Mouse (Mus musculus): ENCODE data around the gene Ppp1r15a.
"Not testable (repeated sequence)": the region's sequence is repeated elsewhere in the genome, so short reads cannot be mapped to it uniquely, and the experiment has no call there.

The Ppp1r15a gene

DNA sequence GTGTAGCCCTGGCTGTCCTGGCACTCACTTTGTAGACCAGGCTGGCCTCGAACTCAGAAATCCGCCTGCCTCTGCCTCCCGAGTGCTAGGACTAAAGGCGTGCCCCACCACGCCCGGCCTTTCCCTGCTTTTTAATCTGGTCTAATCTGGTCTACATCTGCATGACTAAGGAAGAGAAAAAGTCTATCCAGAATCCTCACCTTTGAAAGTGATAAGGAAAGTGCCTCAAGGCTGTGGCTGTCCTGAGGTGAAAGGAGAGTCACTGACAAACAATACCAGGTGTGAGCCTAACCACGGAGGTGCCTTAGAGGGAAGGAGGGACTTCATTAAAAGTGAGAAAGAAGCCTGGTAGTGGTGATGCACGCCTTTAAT, 25.4 kb upstream of the Ppp1r15a start:
- in situ Hi-C loops (cut with MboI, MseI) = no loop called here

DNA sequence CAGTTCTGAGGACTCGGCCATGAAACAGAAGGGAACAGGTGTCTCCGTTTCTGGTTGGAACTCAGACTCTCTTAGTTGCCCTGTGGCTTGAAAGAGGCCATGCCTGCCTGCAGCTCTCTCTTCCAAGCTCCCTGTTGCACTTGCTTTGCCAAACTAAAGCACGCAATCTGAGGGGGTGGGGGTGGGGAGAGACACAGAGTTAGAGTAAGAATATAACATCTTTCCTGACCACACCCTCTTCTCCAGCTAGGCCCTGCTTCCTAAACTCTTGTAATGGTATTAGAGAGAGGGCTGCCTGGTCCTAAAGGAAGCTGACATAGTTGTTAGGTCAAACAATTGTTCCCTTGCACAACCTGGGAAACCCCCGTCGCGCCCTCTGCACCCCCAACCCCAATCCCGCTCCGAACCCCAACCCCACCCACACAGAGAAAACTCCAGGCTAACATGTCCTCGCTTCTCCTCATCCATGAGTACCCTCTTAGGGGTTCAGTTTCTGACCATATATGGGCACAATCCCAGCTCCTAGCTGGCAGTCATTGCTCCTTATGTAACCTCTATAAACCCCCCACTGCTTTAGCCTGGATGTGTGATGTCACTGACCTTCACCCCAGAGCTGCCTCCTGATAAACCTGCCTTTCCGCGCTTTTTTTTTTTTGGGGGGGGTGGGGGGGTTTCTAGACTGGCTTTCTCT, 24.9 kb upstream of the Ppp1r15a start:
- in situ Hi-C loops (cut with MboI, MseI) = no loop called here

DNA sequence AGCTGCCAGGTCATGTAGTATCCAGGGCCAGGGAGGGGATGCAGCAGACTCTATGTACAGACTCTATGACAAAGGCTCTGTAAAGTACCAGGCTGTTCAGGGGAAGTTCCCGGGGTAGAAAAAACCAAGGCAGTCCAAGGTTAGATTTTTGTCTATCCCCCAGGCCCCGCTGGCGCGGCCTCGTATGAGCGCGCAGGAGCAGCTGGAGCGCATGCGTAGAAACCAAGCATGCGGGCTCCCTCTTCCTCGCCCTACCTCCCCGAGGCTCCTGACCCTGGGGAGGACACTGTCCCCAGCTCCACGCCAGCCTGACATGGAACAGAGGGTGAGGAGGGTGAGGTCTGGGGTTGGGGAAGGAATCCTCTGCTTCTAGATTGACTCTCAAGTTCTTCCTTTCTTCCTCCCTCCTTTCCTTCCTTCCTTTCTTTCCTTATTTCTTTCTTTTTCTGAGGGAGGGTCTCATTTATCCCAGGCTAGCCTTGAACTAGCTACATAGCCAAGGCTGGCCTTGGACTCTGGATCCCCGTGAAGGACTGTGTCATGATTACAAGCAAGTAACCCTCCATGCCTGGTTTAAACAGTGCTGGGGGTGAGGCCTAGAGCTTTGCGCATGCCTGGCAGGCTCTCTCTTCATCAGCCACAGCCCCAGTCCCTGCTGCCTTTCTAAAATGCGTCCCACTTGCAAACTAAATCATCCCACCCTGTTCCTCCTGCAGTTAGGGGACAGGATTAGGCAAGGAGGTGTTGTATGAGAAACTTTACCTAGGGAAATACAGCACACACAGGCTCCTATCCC, 23.8 kb upstream of the Ppp1r15a start:
- in situ Hi-C loops (cut with MboI, MseI) = no loop called here

DNA sequence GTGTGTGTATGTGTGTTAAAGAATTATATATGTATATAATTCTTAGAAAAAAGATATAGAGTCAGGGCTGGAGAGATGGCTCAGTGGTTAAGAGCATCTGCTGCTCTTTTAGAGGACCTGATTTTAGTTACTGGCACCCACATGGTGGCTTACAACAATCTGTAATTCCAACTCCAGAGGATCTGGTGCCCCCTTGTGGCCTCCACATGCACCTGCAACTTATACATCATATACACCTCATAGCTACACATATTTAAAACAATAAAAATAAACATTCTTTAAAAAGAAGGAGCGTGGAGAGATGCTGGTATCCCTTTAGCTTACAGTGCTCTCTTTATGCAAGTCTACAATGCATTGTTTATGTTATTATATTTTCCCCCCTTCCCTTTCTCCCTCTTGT, 18.5 kb upstream of the Ppp1r15a start:
- in situ Hi-C loops (cut with MboI, MseI) = no loop called here

DNA sequence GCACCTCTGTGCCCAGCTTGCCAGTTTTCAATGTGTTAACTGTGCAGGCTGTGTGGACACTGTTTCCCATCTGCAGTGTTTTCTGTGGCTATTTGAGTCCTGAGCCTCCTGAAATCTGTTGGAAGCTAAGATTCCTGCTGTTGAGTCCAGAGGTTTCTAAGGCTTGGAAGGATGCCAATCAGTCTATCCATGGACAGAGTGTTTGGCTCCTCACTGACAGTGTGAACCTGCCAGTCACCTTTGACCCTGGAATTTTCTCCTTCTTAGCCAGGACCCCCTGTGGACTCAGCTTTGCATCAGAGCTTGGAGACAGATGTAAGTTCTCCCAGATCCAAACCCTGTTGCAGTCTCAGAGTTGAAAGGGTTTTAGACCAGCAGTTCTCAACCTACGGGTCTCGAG, 14.1 kb upstream of the Ppp1r15a start:
- in situ Hi-C loops (cut with MboI, MseI) = no loop called here

DNA sequence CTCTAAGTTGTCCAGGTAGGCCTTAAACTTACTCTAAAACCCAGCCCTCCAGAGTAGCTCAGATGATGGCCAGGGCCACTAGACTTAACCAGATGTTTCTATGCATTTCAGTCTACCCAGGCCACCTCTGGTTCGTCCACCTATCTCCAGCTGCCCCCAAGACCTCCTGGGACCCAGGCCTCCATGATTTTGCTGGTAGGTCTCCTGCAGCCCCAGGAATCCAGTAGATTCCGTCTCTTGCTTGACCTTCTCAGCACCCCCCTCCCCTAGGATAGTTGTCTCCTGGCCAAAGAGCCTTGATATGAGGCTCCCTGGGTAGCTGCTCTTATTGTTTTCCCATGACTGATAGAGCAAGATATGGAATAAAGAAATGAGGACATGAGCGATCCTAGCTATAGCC, 13.0 kb upstream of the Ppp1r15a start:
- in situ Hi-C loops (cut with MboI, MseI) = no loop called here

DNA sequence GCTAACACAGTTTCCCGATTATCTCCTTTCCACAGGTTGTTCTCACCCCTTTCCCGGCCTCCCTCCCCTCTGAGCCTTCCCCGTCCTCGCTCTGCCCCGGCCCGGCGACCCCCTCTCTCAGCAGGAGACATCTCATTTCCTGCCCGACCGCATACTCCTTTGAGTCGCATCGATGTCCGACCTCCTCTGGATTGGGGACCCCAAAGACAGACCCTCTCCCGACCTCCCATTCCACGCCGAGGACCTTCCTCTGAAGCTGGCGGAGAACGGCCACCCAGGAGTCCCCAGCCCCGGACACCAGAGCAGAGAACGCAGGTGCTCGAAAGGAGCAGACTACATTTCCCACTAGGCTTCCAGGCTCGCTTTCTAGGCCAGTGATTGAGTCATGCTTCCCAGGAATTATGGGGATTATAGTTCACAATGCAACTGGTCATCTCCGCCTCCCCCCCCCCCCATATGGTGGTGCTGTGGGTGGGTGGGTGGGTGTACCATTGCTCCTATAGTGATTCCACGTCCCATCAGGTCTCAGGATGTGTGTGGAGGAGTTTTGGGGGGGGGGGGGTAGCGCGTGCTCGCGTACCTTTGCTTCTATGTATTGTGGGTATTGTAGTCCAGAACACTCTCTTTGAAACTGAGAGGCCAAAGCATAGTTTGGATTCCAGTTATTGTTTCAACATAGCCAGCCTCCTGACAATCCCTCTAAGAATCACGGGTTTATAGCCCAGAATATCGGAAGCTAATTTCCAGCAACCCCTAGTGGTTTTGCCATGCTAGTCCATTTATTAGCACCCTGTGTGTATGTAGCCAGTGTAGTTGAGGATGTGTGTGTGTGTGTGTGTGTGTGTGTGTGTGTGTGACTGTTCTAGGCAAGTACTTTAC, 12.3 kb upstream of the Ppp1r15a start:
- in situ Hi-C loops (cut with MboI, MseI) = no loop called here

DNA sequence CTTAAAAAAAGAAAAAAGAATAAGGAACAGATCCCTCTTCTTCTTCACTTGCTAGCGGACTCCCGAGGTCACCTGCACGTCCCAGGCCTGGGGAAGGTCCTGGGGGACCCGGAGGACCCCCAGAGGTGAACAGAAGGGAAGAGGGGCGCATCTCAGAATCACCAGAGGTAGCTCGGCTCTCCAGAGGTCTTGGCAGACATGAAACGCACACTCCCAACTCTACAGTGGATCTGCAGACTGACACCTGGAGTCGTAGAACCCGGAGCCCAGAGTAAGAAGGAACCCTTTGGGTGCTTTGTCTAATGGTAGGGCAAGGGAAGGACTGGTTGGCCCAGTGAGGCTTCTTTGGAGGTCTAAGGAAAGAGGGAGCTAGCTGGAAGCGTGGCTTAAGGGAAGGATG, 11.5 kb upstream of the Ppp1r15a start:
- in situ Hi-C loops (cut with MboI, MseI) = no loop called here

DNA sequence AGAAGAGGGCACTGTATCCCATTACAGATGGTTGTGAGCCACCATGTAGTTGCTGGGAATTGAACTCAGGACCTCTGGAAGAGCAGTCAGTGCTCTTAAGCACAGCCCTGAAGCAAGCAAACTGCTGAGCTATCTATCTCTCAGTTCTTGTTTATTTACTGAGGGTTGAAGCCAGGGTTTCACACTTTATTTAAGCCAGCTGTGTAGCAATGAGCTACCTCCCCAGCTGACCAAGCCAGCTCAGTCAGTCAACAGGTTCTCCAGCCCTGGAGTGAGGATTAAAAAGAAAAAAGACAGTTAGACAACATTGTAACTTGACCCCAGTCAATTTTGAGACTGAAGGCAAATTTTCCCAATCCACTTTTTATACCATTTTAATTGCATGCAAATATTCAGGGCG, 9.6 kb upstream of the Ppp1r15a start:
- in situ Hi-C loops (cut with MboI, MseI) = no loop called here

DNA sequence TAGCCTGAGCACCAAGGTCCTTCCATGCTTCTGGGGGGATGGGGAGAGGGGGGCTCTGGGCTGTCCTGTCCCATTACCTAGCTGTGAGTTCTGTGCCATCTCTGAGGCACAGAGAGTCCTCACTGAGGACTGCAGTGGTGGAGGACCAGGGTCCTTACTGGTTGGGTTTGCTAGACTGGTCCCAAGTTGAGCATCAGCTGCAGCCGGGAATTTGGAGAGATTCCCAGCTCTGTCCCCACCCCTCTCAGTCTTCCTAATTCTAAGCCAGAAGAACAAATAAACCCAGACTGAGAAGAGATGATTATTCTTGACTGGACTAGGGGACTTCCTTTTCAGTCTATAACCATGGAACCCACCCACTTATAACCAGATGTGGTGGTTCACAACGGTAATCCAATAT, 4.6 kb upstream of the Ppp1r15a start:
- in situ Hi-C loops (cut with MboI, MseI) = no loop called here

DNA sequence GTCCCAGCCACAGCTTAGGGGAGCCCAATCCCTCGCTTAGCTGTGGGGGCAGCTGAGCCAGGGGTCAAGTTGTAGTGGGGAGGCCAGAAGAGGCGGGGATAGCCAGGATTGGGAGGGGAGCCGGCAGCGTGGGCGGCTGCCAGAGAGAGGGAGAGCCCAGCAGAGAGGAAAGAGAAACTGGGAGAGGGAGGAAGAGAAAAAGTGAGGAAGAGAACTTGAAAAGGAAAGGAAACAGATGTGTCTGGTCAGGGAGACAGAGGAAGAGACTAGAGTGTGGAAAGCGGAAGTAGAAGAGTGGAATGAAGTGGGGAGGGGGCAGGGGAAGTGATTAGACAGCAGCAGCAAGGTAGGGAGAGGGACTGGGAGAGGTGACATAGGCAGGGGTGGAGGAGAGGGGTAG, 3.4 kb upstream of the Ppp1r15a start:
- in situ Hi-C loops (cut with MboI, MseI) = no loop called here

DNA sequence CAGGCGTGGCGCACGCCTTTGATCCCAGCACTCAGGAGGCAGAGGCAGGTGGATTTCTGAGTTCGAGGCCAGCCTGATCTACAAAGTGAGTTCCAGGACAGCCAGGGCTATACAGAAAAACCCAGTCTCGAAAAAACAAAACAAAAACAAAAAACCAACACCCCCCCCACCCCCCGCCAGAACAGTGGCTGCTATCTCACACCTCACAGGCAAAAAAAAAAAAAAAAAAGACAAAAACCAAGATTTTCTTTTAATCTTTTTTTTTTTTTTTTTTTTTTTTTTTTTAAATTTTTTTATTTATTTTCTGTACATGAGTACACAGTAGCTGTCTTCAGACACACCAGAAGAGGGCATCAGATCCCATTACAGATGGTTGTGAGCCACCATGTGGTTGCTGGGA, 1.1 kb upstream of the Ppp1r15a start:
- in situ Hi-C loops (cut with MboI, MseI) = not testable (repeated sequence)

DNA sequence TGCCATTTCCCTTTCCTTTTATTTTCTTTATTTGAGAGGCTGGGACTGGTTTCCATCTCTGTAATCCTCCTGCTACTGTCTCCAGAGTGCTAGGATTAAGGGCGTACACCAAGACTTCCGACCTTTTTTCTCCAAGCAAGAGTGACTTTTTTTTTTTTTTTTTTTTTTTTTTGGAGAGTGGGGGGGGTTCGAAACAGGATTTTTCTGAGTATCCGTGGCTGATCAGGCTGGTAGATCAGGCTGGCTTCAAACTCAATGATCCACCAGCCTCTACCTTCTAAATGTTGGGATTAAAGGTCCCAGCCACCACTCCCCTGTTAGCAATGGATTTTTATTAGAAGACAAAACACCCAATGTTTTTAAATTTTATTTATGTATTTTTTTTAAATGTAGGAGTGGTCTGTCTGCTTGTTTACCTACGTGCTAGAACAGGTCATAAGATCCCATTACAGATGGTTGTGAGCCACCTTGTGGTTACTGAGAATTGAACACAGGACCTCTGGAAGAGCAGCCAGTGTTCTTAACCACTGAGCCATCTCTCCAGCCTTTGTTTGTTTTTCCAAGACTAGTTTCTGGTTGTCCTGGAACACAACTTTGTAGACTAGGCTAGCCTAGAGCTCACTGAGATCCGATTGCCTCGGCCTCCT, 529 bp upstream of the Ppp1r15a start:
- in situ Hi-C loops (cut with MboI, MseI) = no loop called here

DNA sequence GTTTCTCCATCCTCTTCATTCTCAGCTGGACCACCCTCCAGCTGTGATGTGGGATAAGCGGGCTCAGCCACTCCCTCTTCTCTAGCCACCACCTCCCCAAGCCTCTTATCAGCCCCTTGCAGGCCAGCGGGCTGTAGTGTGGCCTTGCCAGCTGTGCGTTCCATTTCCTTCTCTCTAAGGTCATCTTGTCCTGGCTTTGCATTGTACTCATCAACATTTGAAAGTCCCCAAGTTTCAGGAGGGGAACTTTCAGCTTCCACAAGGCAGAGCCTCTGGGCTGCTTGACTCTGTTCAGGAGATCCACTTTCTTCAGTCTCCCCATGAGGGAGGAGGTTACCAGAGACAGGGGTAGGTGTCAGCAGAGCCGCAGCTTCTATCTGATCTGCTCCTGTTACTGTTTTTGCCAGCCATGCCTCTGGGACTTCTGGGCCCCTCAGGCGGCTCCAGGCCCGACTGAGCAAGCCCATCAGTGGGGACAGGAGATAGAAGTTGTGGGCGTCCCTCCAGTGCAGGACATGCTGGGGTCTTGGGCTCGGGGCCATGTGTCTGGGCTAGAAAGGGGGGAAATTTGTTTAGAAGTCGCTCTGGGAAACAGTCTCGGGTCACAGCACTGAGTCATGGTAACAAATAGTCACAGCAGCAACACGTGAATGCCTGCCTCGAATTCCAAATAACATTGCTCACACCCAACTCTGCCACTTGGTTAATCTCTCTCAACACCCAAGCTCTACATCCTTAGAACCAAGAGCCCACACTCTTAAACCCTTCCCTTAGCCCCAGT, 1.0 kb downstream of the Ppp1r15a start:
- in situ Hi-C loops (cut with MboI, MseI) = no loop called here

DNA sequence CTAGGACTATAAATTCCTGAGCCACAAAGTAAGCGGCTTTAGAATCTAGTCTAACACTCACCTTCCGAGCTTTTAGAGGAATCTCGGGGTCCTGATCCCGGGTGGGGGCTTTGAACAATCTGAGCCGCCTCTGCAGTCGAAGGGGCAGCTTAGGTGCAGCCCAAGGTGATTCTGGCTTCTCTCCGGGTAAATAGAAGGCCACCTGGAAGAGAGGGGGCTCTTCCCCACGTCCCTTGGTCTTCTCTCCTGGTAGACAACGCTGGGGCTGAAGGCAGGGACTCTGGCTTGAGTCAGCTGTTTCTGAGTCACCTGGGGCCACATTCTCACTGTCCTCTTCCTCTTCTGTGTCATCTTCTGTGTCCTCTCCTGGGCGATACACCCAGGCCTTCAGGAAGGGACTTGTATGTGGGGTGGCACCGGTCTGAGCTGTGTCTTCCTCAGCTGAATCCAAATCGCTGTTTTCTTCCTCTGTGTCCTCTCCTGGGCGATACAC, 2.3 kb downstream of the Ppp1r15a start:
- in situ Hi-C loops (cut with MboI, MseI) = no loop called here

DNA sequence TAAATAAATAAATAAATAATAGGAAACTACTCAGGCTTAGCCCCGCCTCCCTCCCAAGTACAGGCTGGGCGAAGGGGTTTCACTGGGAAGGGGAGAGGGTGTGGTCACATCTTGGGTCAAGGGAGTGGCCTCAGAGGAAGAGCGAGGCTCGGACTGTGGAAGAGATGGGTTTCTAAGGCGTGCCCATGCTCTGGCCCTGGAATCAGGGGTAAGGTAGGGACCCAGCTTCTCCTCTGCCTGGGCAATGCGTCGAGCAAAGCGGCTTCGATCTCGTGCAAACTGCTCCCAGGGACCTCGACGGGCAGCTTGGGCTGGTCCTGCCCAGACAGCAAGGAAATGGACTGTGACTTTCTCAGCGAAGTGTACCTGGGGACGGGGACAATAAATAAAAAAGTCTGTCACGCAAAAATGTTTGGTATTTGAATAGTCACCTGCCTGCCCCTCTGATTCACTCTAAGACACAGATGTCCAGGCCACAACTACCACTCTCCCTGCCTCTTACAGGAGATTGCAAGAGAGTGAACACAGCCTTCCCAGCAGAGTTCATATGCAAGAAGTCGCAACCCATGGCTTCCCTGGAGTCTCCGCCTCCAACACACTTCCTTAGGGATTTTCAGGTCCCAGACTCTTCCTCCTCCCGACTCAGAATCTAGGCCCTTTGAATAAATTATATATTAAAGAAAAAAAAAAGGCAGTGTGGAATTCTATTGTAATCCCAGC, 3.0 kb downstream of the Ppp1r15a start:
- in situ Hi-C loops (cut with MboI, MseI) = no loop called here

DNA sequence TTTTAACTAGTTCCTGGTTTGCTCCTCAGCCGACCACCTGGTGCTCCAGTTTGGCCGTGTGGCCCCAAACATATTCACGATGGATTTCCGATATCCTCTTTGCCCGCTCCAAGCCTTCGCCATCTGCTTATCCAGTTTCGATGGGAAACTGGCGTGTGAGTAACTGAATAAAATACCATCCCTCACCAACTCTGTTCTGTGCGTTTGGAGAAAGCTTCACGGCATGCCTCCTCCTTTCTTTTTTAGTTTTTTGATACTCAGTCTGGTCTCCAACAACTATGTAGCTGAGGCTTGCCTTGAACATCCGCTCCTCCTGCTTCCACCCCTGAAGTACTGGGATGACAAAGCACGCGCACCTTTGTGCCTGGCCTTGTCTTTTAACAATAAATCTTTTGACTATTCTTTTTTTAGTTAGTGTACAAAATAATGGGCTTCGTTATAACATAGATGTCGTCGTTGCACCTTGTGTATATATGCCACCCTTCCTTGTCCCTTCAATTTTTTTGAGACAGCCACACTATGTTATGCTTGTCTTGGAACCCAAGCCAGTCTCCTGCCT, 3.8 kb downstream of the Ppp1r15a start:
- in situ Hi-C loops (cut with MboI, MseI) = no loop called here

DNA sequence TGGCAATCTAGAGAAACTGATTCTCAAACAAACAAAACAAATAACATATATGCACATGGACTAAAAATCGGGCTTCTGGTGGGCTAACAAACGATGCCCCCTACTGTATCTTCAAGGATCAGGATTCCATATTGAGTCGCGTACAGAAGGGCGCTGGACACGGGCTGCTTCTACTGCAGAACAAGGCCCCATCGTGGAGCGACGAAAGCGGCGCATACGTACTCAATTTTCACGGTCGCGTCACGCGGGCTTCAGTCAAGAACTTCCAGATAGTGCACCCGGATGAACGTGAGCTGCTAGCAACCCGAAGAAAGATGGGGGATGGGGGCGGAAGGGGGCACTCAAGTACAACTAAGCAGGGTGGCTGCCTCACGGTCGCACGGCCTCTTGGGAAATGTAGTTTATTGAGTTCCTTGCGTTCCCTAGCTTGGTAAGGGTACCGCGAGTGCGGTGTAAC, 4.3 kb downstream of the Ppp1r15a start:
- in situ Hi-C loops (cut with MboI, MseI) = no loop called here

DNA sequence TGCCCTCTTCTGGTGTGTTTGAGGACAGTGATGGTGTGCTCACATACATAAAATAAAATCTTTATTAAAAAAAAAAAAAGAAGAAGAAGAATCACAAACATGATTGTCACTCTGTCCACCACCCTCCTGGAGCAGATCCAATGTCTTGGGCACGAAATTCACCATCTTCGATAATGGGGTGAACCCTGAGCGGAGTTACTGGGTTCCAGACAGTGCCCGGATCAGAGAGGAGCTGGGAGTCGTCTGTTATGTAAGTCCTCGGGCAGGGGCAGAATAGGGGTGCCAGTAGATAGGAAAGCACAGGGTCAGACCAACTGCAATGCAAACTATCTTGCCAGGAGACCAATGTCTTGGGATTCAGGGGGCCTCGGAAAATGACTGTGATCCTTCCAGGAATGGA, 5.5 kb downstream of the Ppp1r15a start:
- in situ Hi-C loops (cut with MboI, MseI) = no loop called here

Data from T-helper 1 cell (primary cell).